Mouse (Mus musculus): ENCODE measurements around the gene Dact2.

GRCm38 (mm10) chr17:14184192-14184814 lies 19.8 kb downstream of the Dact2 start:
- TF ChIP-seq ZNF384 (IDR thresholded peaks at IDR 0.05; ENCODE audit: low read depth, low read length) (no peak), MAFK (IDR thresholded peaks at IDR 0.05; ENCODE audit: insufficient read depth, low read depth, low read length) (no peak)
